In the genomic region with DNA sequence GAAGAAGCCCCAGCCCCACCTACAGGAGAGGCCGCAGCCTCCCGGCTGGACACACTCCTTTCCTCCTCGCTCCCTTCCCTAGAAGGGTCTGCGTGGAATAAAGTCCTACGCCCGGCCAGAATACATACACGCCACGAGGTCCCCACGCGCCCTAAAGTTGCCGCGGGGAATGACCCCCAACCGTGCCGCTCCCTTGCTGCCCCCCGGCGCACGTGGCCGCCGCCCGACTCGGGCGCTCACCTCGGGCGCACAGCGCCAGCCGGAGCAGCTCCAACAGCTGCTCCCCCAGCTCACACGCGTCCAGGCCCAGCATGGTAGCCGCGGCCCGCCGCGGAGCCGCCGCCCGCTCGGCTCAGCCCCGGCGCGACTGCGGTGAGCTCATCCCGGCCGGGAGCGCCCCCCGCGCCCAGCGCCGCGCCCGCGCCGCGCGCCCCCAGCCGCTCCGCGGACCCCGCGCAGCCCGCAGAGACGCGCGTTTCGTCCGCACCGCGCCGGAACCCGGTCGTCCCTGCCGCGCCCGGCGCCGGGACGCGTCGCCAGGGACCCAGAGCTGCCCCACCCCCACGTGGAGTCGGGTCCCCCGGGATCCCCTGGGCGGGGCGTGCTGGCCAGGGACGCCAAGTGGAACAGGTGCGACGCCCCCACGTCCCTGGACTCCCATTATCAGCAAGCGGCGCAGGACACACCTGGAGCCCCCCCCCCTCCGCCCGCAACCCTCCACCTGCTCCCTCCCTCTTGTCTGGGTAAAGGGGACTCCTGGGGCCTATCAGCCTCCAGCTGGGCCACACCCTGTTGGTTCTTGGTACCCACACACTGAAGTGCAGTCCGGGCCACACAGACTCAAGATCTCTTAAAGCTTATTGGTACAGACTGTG, we compare ENCODE assay signal across 7 mouse cellular contexts. TPM values are rescaled to one million over a fixed set of nuclear protein-coding genes. Genes with fewer than 3 reads are reported as not detected.
DNase-seq lines count a peak whose midpoint lies in the region; ATAC-seq lines count a peak whose summit lies in the region.

No protein-coding gene starts in this region.

- H3K27ac ChIP-seq in forebrain, embryonic 14.5 days (ENCODE audit: low read depth, low read length) = no peak overlapping the region
- H3K27ac ChIP-seq in neural tube, embryonic 13.5 days (replicated peaks) = peak overlapping the region; percentile 46

- peak overlapping the region; percentile 95 for H3K4me2 ChIP-seq in forebrain, embryonic 14.5 days (ENCODE audit: low read length)
- H3K4me2 ChIP-seq in neural tube, embryonic 13.5 days = peak overlapping the region; percentile 92

- peak overlapping the region; percentile 69 for H3K9ac ChIP-seq in forebrain, embryonic 14.5 days (ENCODE audit: low read length)
- peak overlapping the region; percentile 79 for H3K9ac ChIP-seq in neural tube, embryonic 13.5 days

- peaks cover 49% of the 10 kb centered on the region for H3K27me3 ChIP-seq in forebrain, embryonic 14.5 days (replicated peaks; ENCODE audit: control insufficient read depth, insufficient read depth, low read length)
- H3K27me3 ChIP-seq in neural tube, embryonic 13.5 days = peaks cover 76% of the 10 kb centered on the region

- H3K4me1 ChIP-seq in forebrain, embryonic 14.5 days (ENCODE audit: control insufficient read depth, insufficient read depth, low read length) = peaks cover 6% of the 10 kb centered on the region; the same call in 1 of the 2 replicates
- H3K4me1 ChIP-seq in neural tube, embryonic 13.5 days (replicated peaks) = peaks cover 35% of the 10 kb centered on the region

- H3K4me3 ChIP-seq in forebrain, embryonic 14.5 days (ENCODE audit: low read depth, low read length) = peak overlapping the region; percentile 46
- peak overlapping the region; percentile 59 for H3K4me3 ChIP-seq in neural tube, embryonic 13.5 days

- peaks cover 18% of the 10 kb centered on the region for H3K36me3 ChIP-seq in forebrain, embryonic 14.5 days (ENCODE audit: control insufficient read depth, insufficient read depth, low read length)
- peaks cover 24% of the 10 kb centered on the region for H3K36me3 ChIP-seq in neural tube, embryonic 13.5 days

- H3K9me3 ChIP-seq in forebrain, embryonic 14.5 days (replicated peaks; ENCODE audit: control insufficient read depth, low read length) = no peaks in the 10 kb centered on the region
- H3K9me3 ChIP-seq in neural tube, embryonic 13.5 days = no peaks in the 10 kb centered on the region

- under 1% methylated on average over 86 of the region's 92 CpGs for WGBS in forebrain, embryonic 14.5 days
- WGBS in neural tube, embryonic 13.5 days = under 1% methylated on average over 83 of the region's 92 CpGs

- peak; percentile 66 for ATAC-seq in forebrain, embryonic 14.5 days
- peak; percentile 63 for ATAC-seq in neural tube, embryonic 13.5 days (ENCODE audit: low read depth)
- ATAC-seq in inflammation-experienced regulatory T-cells, adult 6 months = no peak

- DNase-seq in layer of hippocampus, postnatal 10 days (ENCODE audit: low spot score in 2 of 2) = peak; percentile 34 to 50
- DNase-seq in layer of hippocampus, postnatal 36 days = no peak
- DNase-seq in adrenal gland, postnatal 25 days = peak; percentile 49
- peak; percentile 51 for DNase-seq in forebrain, embryonic 14.5 days (ENCODE audit: low spot score)
- peak; percentile 78 for DNase-seq in liver

RNA-seq across cellular contexts. Expression of a gene that starts 1.7 kb away (rescaled TPM):
- total RNA-seq in layer of hippocampus, postnatal 10 days (2021) = 10 to 100 TPM; 63.0 to 81.1 TPM
- total RNA-seq in layer of hippocampus, postnatal 36 days (2021) = 10 to 100 TPM; 46.5 to 48.8 TPM
- 39.5 and 57.6 TPM in 2 replicates for total RNA-seq in adrenal gland, postnatal 25 days (2021)
- 1.7 and 3.2 TPM in 2 replicates for polyA plus RNA-seq in forebrain, embryonic 14.5 days (2014; fragmentation: Nextera tagmentation; extraction: Ambion mirVana)
- polyA plus RNA-seq in neural tube, embryonic 13.5 days (2015; fragmentation: Nextera tagmentation; extraction: Ambion mirVana) = 11.5 and 15.9 TPM in 2 replicates
- polyA plus RNA-seq in inflammation-experienced regulatory T-cells, adult 6 months (2017; shearing (Covaris generic)) = 10 to 100 TPM in 1 of 3 experiments, 1 to 10 TPM in 2; 4.7 to 12.3 (median 6.2) TPM

RNA-seq across cellular contexts. Expression of a gene that starts 2.2 kb away (rescaled TPM):
- under 1 TPM; 0.29 to 0.89 TPM for total RNA-seq in layer of hippocampus, postnatal 10 days (2021)
- total RNA-seq in layer of hippocampus, postnatal 36 days (2021) = under 1 TPM in 1 of 2 experiments, not detected in 1; 0.57 TPM
- total RNA-seq in adrenal gland, postnatal 25 days (2021) = 1.6 and 2.3 TPM in 2 replicates
- polyA plus RNA-seq in forebrain, embryonic 14.5 days (2014; fragmentation: Nextera tagmentation; extraction: Ambion mirVana) = not detected in 2 replicates
- polyA plus RNA-seq in neural tube, embryonic 13.5 days (2015; fragmentation: Nextera tagmentation; extraction: Ambion mirVana) = 0.45 TPM in 1 of 2 replicates, not detected in the other
- not detected for polyA plus RNA-seq in inflammation-experienced regulatory T-cells, adult 6 months (2017; shearing (Covaris generic))

RNA-seq across cellular contexts. Expression of a gene that starts 6.5 kb away (rescaled TPM):
- total RNA-seq in layer of hippocampus, postnatal 10 days (2021) = 100 to 1,000 TPM; 199 to 205 TPM
- total RNA-seq in layer of hippocampus, postnatal 36 days (2021) = 10 to 100 TPM; 66.2 to 75.5 TPM
- 7.5 and 7.7 TPM in 2 replicates for total RNA-seq in adrenal gland, postnatal 25 days (2021)
- polyA plus RNA-seq in forebrain, embryonic 14.5 days (2014; fragmentation: Nextera tagmentation; extraction: Ambion mirVana) = 33.8 and 44.4 TPM in 2 replicates
- 102 and 117 TPM in 2 replicates for polyA plus RNA-seq in neural tube, embryonic 13.5 days (2015; fragmentation: Nextera tagmentation; extraction: Ambion mirVana)
- polyA plus RNA-seq in inflammation-experienced regulatory T-cells, adult 6 months (2017; shearing (Covaris generic)) = not detected

RNA-seq across cellular contexts. Expression of a gene that starts 43.0 kb away (rescaled TPM):
- 10 to 100 TPM; 19.9 to 23.3 TPM for total RNA-seq in layer of hippocampus, postnatal 10 days (2021)
- 10 to 100 TPM; 14.2 to 17.9 TPM for total RNA-seq in layer of hippocampus, postnatal 36 days (2021)
- total RNA-seq in adrenal gland, postnatal 25 days (2021) = 97.5 and 119 TPM in 2 replicates
- polyA plus RNA-seq in forebrain, embryonic 14.5 days (2014; fragmentation: Nextera tagmentation; extraction: Ambion mirVana) = 15.8 and 21.4 TPM in 2 replicates
- polyA plus RNA-seq in neural tube, embryonic 13.5 days (2015; fragmentation: Nextera tagmentation; extraction: Ambion mirVana) = 33.7 and 35.3 TPM in 2 replicates
- polyA plus RNA-seq in inflammation-experienced regulatory T-cells, adult 6 months (2017; shearing (Covaris generic)) = 10 to 100 TPM; 19.9 to 34.9 (median 23.7) TPM

RNA-seq across cellular contexts. Expression of a gene that starts 51.6 kb away (rescaled TPM):
- total RNA-seq in layer of hippocampus, postnatal 10 days (2021) = 10 to 100 TPM; 85.3 to 93.4 TPM
- total RNA-seq in layer of hippocampus, postnatal 36 days (2021) = 10 to 100 TPM; 90.0 to 93.2 TPM
- total RNA-seq in adrenal gland, postnatal 25 days (2021) = 73.2 and 77.1 TPM in 2 replicates
- 81.4 and 101 TPM in 2 replicates for polyA plus RNA-seq in forebrain, embryonic 14.5 days (2014; fragmentation: Nextera tagmentation; extraction: Ambion mirVana)
- 113 and 116 TPM in 2 replicates for polyA plus RNA-seq in neural tube, embryonic 13.5 days (2015; fragmentation: Nextera tagmentation; extraction: Ambion mirVana)
- polyA plus RNA-seq in inflammation-experienced regulatory T-cells, adult 6 months (2017; shearing (Covaris generic)) = 10 to 100 TPM; 50.3 to 60.4 (median 56.9) TPM

Comparison
In these comparisons a context has a peak if more than half of its experiments do, and no peak if none do; other contexts are left out.
1. DNase-seq: peak in layer of hippocampus, postnatal 10 days (2 of 2), adrenal gland, postnatal 25 days (single experiment), forebrain, embryonic 14.5 days (single experiment) and liver (single experiment); none in layer of hippocampus, postnatal 36 days (0 of 2).